Mouse (Mus musculus) gastrocnemius, postnatal 4 days (tissue): ENCODE measurements around the gene Focad. TPM values are rescaled to one million over a fixed set of nuclear protein-coding genes. Genes with fewer than 3 reads are reported as not detected.
A peak's percentile ranks its signal among the peaks of the same experiment; 100 is the strongest.

Source experiments
- DNase-seq, 2 experiments: peaks; one replicate each; pipeline ENCODE4 v3.0.0; 2021 to 2022; ENCODE audit warnings: low spot score in 2 of 2, mixed read lengths in 2 of 2
- total RNA-seq, 2 experiments: library from RNA; stranded (reverse); gene quantifications; 2 replicates each; pipeline ENCODE4 v1.2.3; 2021

The Focad gene
- total RNA-seq, 2 experiments from 2014 or later: 17.5 to 17.7 TPM

DNA sequence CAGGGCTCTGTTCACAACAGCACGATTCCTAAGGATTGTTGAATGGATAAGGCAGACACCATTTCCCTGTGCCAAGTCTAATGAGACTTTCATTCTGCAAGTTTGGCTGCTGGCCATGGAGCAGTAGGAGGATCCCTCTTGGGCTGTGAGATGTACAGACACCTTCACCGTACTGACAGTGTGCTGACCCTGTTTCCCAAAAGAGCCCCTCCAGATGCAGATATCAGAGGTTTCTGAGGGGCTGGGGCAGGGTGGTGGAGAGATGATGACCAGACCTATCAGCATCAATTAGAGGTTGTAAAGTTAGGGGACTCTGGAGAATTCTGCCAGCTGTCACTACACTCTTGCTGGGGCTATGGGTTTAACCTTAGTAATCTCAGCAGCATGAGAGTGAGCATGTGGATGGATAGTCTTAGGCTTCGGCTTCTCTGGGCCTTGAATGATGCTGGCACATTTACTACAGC is 115.0 kb downstream of the Focad start:
- peak in 1 of 2 experiments; percentile 14 for DNase-seq

DNA sequence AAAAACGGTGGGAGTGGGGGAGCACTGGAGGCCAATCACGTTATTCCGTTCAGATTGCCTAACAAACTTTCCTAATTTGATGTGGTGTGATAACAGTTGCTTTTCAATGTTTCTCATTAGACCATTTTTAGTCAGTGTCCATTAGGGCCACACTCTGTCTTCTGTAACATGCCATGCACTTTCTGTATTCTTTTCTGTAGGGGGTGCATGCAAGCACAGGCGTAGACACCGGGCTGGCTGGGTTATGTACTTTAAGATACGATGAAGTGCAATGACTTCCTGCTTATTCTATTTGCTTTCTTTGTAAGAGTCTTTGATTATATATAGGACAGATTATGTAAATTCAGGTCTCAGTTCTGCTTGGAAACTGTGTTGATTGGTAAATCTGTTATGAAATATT is 116.2 kb downstream of the Focad start:
- no peak for DNase-seq

- DNase-seq: no peak
These were observed 116.9 kb downstream of the Focad start for GRCm38 (mm10) chr4:88211200-88211885.

DNA sequence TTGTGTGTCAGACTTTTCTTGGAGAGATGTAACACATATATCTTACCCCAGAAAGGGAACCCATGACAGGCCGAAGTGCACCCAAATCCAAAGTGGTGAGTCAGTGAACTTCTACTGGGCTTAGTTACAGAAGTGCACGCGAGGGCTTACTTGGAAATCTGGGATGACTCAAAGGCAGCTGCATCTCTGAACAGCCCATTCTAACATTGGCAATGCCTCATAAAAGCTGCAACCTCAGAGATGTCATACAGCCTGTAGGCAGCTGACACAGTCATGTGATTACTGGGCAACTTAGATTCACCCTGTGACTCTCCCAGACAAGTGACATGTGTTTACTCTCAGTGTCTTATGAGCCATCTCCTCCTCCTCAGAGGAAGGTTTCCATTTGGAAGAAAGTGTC is 119.5 kb downstream of the Focad start:
- DNase-seq: no peak

DNA sequence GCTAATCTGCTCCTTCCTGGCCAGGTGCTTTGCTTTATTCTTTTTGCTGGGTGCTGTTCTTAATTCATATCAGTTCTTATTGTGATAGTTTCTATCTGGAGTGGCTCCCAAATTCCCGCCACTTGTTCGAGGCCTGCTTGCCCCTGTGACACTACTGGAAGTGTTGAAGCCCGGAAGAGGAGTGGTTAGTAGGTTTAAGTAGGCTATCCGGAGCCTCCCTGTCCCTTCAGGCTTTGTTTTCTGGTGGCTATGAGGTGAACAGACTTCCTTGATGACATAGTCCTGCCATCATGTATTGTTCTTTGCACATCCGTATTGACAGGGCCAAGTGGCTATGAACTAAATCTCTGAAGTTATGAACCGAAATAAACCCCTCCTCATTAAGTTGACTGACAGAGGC is 123.9 kb downstream of the Focad start:
- no peak for DNase-seq

GRCm38 (mm10) chr4:88218797-88219196 is 124.4 kb downstream of the Focad start:
- DNase-seq: no peak

GRCm38 (mm10) chr4:88231375-88231774 is 136.9 kb downstream of the Focad start:
- no peak for DNase-seq

DNA sequence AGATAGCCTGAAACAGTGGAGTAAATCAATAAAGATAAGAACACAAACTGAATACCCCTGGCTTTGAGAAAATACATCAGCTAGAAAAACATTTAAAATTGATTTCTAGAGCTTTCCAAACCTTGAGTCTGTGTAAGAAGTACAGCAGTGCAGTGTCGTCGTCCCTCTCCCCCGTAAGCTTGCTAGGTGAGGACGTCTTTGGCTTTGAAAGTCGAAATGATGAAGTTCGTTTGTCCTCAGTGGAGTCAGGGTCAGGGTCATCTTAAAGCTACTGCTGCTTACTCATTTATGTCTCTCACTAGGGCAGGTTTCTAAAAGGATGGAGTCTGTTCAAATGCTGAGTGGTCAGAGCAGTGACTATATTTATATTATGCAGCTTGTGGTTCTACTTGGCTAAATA is 141.5 kb downstream of the Focad start:
- no peak for DNase-seq

DNA sequence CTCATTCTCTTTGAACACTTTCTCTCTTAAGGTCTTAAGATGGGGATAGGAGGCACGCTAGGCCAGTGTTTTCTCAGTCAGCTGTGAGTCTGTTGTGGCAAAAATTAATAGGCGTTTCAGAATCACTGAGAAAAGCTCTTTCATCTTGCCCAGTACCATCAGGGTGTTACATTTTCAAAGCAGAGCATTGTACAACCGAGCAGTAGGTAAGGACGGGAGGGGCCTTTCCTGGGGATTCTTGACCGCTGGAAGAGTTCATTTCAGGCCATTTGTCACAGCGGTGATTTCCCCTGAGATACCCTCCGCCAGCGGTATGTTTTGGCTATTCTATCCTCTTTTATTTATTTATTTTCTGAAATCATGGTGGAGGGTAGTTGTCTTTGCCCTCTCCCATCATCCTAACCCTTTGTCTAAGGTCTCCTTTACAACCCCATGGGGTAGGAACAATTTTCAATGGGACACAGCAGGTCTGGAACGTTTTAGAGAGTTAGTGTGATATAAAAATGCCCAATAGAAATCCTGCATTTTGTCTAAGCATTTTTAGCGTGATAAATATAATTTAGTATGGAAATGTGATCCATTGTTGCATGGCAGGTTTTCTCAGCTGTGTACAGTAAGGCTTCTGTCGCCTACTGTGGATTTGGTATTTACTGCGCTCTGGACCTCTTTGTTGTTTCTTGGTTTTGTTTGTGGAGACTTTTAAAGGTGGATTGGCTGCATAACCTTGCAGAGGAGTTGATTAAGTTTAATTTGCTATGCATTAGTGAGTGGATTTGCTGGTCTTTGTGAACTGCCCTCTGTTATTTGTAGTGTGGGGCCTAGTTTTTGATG is 142.7 kb downstream of the Focad start:
- no peak for DNase-seq

- no peak for DNase-seq
These were observed 143.9 kb downstream of the Focad start for GRCm38 (mm10) chr4:88238351-88238750.

GRCm38 (mm10) chr4:88243834-88244233 is 149.4 kb downstream of the Focad start:
- no peak for DNase-seq

GRCm38 (mm10) chr4:88245494-88245893 is 151.1 kb downstream of the Focad start:
- no peak for DNase-seq

GRCm38 (mm10) chr4:88261349-88261748 is 166.9 kb downstream of the Focad start:
- no peak for DNase-seq

DNA sequence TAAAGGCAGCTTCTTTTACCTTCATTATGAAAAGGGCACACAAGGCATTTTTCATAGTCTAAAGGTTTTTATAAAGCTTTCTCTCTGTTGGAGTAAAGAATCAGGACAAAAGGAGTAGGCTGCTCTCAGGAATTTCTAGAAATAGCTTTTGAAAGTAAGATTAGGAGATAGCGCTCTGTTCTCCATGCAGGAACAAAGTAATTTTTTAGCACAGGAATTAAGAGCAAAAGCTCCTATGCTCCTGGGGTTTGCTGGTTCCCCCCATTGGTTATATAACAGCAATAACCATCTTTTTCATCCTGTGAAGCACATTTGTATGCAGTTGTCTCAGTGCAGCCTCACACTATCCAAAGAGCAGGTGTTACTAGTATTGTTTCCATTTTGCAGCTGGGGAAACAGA is 170.1 kb downstream of the Focad start:
- DNase-seq: no peak

DNA sequence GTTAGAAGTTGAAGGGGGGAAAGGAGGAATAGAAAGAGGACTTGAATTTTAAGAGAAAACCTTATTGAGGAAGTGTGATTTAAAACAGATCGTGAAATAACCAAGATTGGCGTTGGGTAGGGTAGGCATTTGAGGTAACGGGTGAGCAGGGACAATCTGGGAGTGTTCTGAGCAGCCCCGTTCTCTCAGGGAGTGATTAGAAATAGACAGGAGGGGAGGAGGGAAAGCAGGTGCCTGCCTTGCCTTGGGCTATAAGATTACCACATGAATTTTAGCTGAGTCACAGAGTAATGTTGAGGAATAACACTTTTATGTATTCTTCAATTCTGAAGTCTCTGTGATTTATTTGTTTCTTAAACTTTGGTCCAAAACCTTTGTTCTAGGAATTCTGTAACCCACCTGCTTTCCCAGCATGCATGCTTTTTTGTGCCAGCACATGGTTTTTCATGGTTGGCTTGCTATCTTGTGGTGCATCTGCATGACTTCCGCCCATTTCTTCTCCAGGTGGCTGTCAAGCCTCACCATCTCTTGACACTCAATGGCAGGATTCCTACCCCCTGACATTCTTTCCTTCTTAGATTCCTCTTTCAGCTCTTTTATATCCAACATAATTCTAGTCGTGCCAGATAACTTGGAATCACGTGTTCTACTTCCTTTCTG is 176.1 kb downstream of the Focad start:
- no peak for DNase-seq

DNA sequence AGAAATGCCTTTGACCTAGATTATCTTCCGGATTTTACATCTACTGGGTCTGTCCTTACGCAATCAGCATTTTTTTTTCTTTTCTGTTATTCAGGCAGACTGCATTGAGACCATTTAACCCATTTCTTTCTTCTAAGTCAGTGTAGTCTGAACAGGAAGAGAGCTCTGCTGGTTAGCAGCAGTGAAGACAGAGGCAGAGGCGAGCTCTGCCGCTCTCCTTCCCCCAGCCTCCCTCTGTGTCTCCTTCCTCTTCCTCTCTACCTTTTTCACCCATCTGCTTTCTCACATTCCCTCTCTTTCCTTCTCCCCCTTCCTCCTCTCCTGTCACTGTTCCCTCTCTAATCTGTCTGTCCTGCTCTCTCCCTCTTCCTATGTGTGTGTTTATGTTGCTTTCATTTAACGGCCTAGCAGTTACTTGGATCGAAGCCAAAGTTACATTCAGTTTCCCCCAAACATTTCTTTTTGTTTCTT is 181.2 kb downstream of the Focad start:
- no peak for DNase-seq

DNA sequence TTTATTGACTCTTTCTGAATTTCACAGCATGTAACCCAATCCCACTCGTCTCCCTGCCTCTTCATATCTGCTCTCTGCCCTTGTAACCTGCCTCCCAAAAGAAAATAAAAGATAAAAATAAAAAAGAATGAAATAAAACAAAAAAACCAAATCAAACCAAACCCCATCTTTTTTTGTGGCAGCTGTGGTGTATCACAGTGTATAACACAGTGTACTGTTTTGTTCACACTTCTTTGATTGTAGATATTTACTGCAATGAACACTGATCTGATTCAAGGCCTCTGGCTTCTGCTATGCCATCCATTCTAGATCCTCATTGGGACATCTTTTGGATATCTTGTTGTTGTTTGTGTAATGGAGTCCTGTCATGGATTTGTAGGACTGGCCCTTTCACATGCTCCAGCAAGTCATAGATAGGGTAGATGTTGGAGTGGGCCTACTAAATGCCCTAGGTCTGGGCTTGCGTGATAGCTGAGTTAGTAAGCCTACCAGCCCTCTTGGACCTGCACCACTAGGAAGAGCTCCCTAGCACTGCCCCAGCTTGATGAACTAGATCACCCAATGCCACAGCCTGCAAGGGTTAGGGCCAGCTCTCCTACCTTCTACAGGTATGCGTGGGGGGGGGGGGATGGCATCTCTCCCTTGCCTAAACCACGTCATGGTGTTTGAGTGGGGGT is 181.8 kb downstream of the Focad start:
- no peak for DNase-seq

DNA sequence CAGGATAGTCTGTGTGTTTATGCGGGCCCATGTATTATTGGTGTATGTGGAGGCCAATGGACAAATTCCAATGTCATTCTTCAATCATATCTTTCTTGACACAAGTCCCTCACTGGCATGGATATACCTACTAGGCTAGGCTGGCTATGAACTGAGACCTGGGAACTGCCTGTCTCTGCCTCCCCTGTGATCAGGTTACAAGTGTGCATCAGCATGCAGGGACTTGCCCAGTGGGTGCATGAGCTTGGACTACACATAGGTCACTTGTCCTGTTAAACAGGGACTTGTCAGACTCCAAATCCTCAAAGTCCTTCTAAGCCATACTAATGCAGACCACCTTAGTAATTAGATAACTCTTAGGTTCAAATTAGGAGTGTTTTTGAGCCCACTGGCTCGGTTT is 184.1 kb downstream of the Focad start:
- DNase-seq: no peak

- no peak for DNase-seq
These were observed 186.1 kb downstream of the Focad start for GRCm38 (mm10) chr4:88280536-88280935.

- DNase-seq: no peak
These were observed 201.1 kb downstream of the Focad start for GRCm38 (mm10) chr4:88295537-88295936.

- DNase-seq: no peak
These were observed 205.1 kb downstream of the Focad start for GRCm38 (mm10) chr4:88299551-88299950.
